Mouse (Mus musculus) erythroblast, embryonic 14.5 days (primary cell): ENCODE results near the gene Dbn1.

Source experiments
- GATA1 ChIP-seq: IDR thresholded peaks from 2 replicates; pipeline ENCODE4 v1.6.1; 2012; ENCODE audit warnings: low read length, inconsistent platforms, mixed read lengths
- TAL1 ChIP-seq: IDR thresholded peaks from 3 replicates; pipeline ENCODE4 v1.6.1; 2012; ENCODE audit warnings: low read length, inconsistent platforms, mixed read lengths

DNA sequence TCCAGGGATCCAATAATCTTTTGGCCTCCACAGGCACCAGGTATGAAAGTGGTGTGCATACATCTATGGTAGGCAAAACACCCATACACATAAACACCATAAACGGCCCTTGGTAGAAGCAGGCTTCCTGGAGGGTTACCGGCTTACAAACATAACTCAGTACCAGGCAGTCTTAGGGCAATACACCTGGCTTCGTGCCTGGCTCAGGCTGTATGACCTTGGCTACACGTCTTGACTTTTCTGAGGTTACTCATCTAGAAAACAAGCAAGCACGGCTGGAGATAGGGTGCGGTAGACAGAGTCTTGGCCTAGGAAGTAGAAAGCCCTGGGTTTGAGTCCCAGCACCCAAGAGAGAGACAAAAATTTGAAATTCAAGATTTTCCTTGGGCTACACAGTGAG lies 8.8 kb upstream of the Dbn1 start:
- TF ChIP-seq TAL1: no peak
- no peak for TF ChIP-seq GATA1
